ENCODE assay signal across 9 mouse cellular contexts in the genomic region with DNA sequence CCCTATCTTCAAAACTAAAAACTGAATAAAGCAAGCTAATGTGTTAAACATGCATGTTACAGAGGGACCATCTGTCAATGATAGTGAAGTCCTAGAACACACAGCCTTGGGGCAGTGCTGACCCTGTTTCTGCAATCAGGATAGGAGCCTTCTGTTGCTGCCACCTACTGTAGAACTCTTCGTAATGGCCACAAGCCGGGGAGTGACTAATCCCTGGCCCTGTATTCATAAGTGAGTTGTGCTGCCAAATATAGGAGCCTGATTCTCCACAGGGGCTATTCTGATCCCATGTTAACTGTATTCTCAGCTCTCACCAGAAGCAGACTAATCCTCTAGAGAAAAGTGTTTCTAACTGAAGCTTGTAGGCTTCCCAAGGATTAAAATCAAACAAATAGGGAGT. TPM values are rescaled to one million over a fixed set of nuclear protein-coding genes. Genes with fewer than 3 reads are reported as not detected.
A peak's percentile ranks its signal among the peaks of the same experiment; 100 is the strongest.
DNase-seq lines count a peak whose midpoint lies in the region; ATAC-seq lines count a peak whose summit lies in the region.
"Had no signal": no experiment of that assay in that cellular context is flagged by ENCODE, and none has a peak within 500 bp of the region (broad histone marks: within the 10 kb centered on the region; RNA-seq: fewer than 3 reads in every experiment).

No protein-coding gene starts in this region.

- DNase-seq in gastrocnemius, adult 18-20 months (ENCODE audit: low spot score) = peak; percentile 27
- DNase-seq in gastrocnemius, adult 8-10 months (ENCODE audit: low spot score in 2 of 2) = no peak
- DNase-seq in right cerebral cortex, postnatal 10 days (ENCODE audit: low spot score in 2 of 2) = peak; percentile 36 to 62
- no peak for DNase-seq in right cerebral cortex, postnatal 4 days
- DNase-seq in telencephalon, adult 2 months (ENCODE audit: low read depth, low spot score) = peak; percentile 39
- DNase-seq in kidney, postnatal 14 days = no peak

- 35% methylated on average over 2 of the region's 2 CpGs for WGBS in heart, embryonic 13.5 days

- no peak overlapping the region for H3K4me2 ChIP-seq in heart, embryonic 13.5 days
- H3K4me2 ChIP-seq: midbrain, embryonic 13.5 days had no signal

- no peaks in the 10 kb centered on the region for H3K27me3 ChIP-seq in heart, embryonic 13.5 days (replicated peaks)
- H3K27me3 ChIP-seq: midbrain, embryonic 13.5 days had no signal

- 0 out of 2 replicates have a peak overlapping the region, but pooled peaks have one; percentile 33 for H3K27ac ChIP-seq in heart, embryonic 13.5 days (replicated peaks)
- H3K27ac ChIP-seq: midbrain, embryonic 13.5 days had no signal

- peaks cover 8% of the 10 kb centered on the region for H3K4me1 ChIP-seq in heart, embryonic 13.5 days
- H3K4me1 ChIP-seq: midbrain, embryonic 13.5 days had no signal

- ATAC-seq in heart, embryonic 13.5 days (ENCODE audit: extremely low read depth, insufficient number of reproducible peaks, low FRiP score, low TSS enrichment) = no peak
- no peak for ATAC-seq in megakaryocyte, adult 5-6 weeks (ENCODE audit: poor library complexity, severe bottlenecking)
- ATAC-seq: midbrain, embryonic 13.5 days had no signal

- no peak overlapping the region for H3K4me3 ChIP-seq in heart, embryonic 13.5 days
- H3K4me3 ChIP-seq: midbrain, embryonic 13.5 days had no signal

- H3K9me3 ChIP-seq in heart, embryonic 13.5 days = no peaks in the 10 kb centered on the region
- H3K9me3 ChIP-seq: midbrain, embryonic 13.5 days had no signal

- H3K9ac ChIP-seq in heart, embryonic 13.5 days = no peak overlapping the region
- H3K9ac ChIP-seq: midbrain, embryonic 13.5 days had no signal

- H3K36me3 ChIP-seq in heart, embryonic 13.5 days = peaks cover 44% of the 10 kb centered on the region

RNA-seq across cellular contexts. Expression of a gene that starts 9.4 kb away (rescaled TPM):
- 10 to 100 TPM; 19.7 to 21.1 TPM for total RNA-seq in gastrocnemius, adult 18-20 months (2021)
- 10 to 100 TPM; 18.1 to 22.2 (median 19.9) TPM for total RNA-seq in gastrocnemius, adult 8-10 months (2022)
- 54.4 and 61.1 TPM in 2 replicates for polyA plus RNA-seq in heart, embryonic 13.5 days (2015; fragmentation: Nextera tagmentation; extraction: Ambion mirVana)
- 42.4 and 44.7 TPM in 2 replicates for total RNA-seq in megakaryocyte, adult 5-6 weeks (2015)
- total RNA-seq in megakaryocyte, adult 5-6 weeks (2017) = 41.0 and 49.4 TPM in 2 replicates

RNA-seq across cellular contexts. Expression of a gene that starts 50.7 kb away (rescaled TPM):
- 10 to 100 TPM; 36.0 to 36.3 TPM for total RNA-seq in gastrocnemius, adult 18-20 months (2021)
- total RNA-seq in gastrocnemius, adult 8-10 months (2022) = 10 to 100 TPM; 35.9 to 40.1 (median 37.6) TPM
- 26.2 and 27.7 TPM in 2 replicates for polyA plus RNA-seq in heart, embryonic 13.5 days (2015; fragmentation: Nextera tagmentation; extraction: Ambion mirVana)
- 31.9 and 33.6 TPM in 2 replicates for total RNA-seq in megakaryocyte, adult 5-6 weeks (2015)
- 35.5 and 43.4 TPM in 2 replicates for total RNA-seq in megakaryocyte, adult 5-6 weeks (2017)

Comparison
In these comparisons a context has a peak if more than half of its experiments do, and no peak if none do; other contexts are left out.
1. DNase-seq: peak in gastrocnemius, adult 18-20 months (single experiment), right cerebral cortex, postnatal 10 days (2 of 2) and telencephalon, adult 2 months (single experiment); none in gastrocnemius, adult 8-10 months (0 of 2), right cerebral cortex, postnatal 4 days (single experiment) and kidney, postnatal 14 days (single experiment).